33 mouse cellular contexts compared by ENCODE assay signal in genomic region chr5:13460182-13461001, GRCm38 (mm10).
DNase-seq lines count a peak whose midpoint lies in the region; ATAC-seq and TF ChIP-seq lines count a peak whose summit lies in the region.
"Had no signal": no experiment of that assay in that cellular context is flagged by ENCODE, and none has a peak within 500 bp of the region (broad histone marks: within the 10 kb centered on the region; RNA-seq: fewer than 3 reads in every experiment).

No protein-coding gene starts in this region.

- intact Hi-C loops in heart, postnatal 25 days (cut with DNase I), result no loop called here

- H3K9me3 ChIP-seq in kidney, embryonic 15.5 days (replicated peaks), result no peaks in the 10 kb centered on the region
- H3K9me3 ChIP-seq in MEL (replicated peaks; ENCODE audit: insufficient read depth, low read length), result no peaks in the 10 kb centered on the region
- no peaks in the 10 kb centered on the region for H3K9me3 ChIP-seq in midbrain, postnatal 0 days (ENCODE audit: low read length)
- H3K9me3 ChIP-seq: embryonic facial prominence, embryonic 12.5 days; heart, embryonic 13.5 days; hindbrain, embryonic 12.5 days; intestine, embryonic 15.5 days; midbrain, embryonic 10.5 days; midbrain, embryonic 15.5 days; neural tube, embryonic 13.5 days had no signal

- ATAC-seq in kidney, embryonic 15.5 days (replicated peaks; ENCODE audit: low FRiP score), result peak; percentile 76
- peak; percentile 56 for ATAC-seq in granulocyte monocyte progenitor cell, adult 5-6 weeks (replicated peaks; ENCODE audit: poor library complexity, severe bottlenecking)
- no peak for ATAC-seq in midbrain, postnatal 0 days (ENCODE audit: low FRiP score)
- ATAC-seq: hindbrain, postnatal 0 days; intestine, embryonic 15.5 days; midbrain, embryonic 15.5 days had no signal

- no peak for DNase-seq in kidney, postnatal 25 days
- DNase-seq in MEL (ENCODE audit: low read depth, low spot score), result peak; percentile 9
- DNase-seq in heart, postnatal 25 days (ENCODE audit: low spot score), result no peak
- DNase-seq in midbrain, postnatal 0 days (ENCODE audit: low spot score), result no peak
- DNase-seq in thymus, adult 18-20 months, result no peak
- DNase-seq: adrenal gland, postnatal 14 days; B cell, adult 2 months; cerebellum, adult 11 months; cerebellum, adult 9-10 months; cerebellum, postnatal 36 days; gastrocnemius, postnatal 36 days; heart, adult 2 months; heart, postnatal 14 days; kidney, adult 8-10 months; liver; lung, adult 2 months; lung, postnatal 10 days; right cerebral cortex, postnatal 4 days; thymus, adult 2 months; thymus, postnatal 36 days had no signal

- no peaks in the 10 kb centered on the region for H3K79me2 ChIP-seq in MEL (ENCODE audit: control insufficient read depth, insufficient read depth, low read length, poor library complexity)

- no peak overlapping the region for H3K9ac ChIP-seq in kidney, embryonic 15.5 days
- H3K9ac ChIP-seq in MEL (ENCODE audit: control insufficient read depth, low read depth, low read length, poor library complexity, severe bottlenecking), result no peak overlapping the region
- H3K9ac ChIP-seq in midbrain, postnatal 0 days (replicated peaks; ENCODE audit: low read length, poor library complexity, severe bottlenecking), result no peak overlapping the region
- H3K9ac ChIP-seq: embryonic facial prominence, embryonic 12.5 days; heart, embryonic 13.5 days; hindbrain, embryonic 12.5 days; intestine, embryonic 15.5 days; liver, embryonic 14.5 days; midbrain, embryonic 15.5 days; neural tube, embryonic 13.5 days had no signal

- 39% methylated on average over 1 of the region's 1 CpGs for WGBS in kidney, embryonic 15.5 days
- WGBS in midbrain, postnatal 0 days, result 92% methylated on average over 1 of the region's 1 CpGs

- 0 out of 2 replicates have a peak overlapping the region, but pooled peaks have one; percentile 22 for H3K27ac ChIP-seq in kidney, embryonic 15.5 days
- H3K27ac ChIP-seq in MEL (ENCODE audit: control insufficient read depth, low read depth, low read length), result no peak overlapping the region
- H3K27ac ChIP-seq in midbrain, postnatal 0 days (ENCODE audit: low read depth, low read length), result no peak overlapping the region
- H3K27ac ChIP-seq: embryonic facial prominence, embryonic 12.5 days; heart, adult 2 months; heart, embryonic 13.5 days; hindbrain, embryonic 12.5 days; hindbrain, postnatal 0 days; intestine, embryonic 15.5 days; liver, embryonic 14.5 days; macrophage; midbrain, embryonic 10.5 days; midbrain, embryonic 15.5 days; neural tube, embryonic 13.5 days; stomach, postnatal 0 days had no signal

- H3K36me3 ChIP-seq in kidney, embryonic 15.5 days, result no peaks in the 10 kb centered on the region
- H3K36me3 ChIP-seq in MEL (ENCODE audit: control insufficient read depth in 1 of 2, insufficient read depth in 2 of 2, low read length in 2 of 2), result no peaks in the 10 kb centered on the region
- H3K36me3 ChIP-seq in midbrain, postnatal 0 days (ENCODE audit: insufficient read depth, low read length), result no peaks in the 10 kb centered on the region
- H3K36me3 ChIP-seq: embryonic facial prominence, embryonic 12.5 days; hindbrain, embryonic 12.5 days; intestine, embryonic 15.5 days; midbrain, embryonic 10.5 days; midbrain, embryonic 15.5 days; neural tube, embryonic 13.5 days had no signal

- H3K4me3 ChIP-seq in kidney, embryonic 15.5 days (replicated peaks), result no peak overlapping the region
- H3K4me3 ChIP-seq in MEL (ENCODE audit: control insufficient read depth in 1 of 2, insufficient read depth in 1 of 2, low read depth in 2 of 2, low read length in 2 of 2), result no peak overlapping the region
- no peak overlapping the region for H3K4me3 ChIP-seq in midbrain, postnatal 0 days (ENCODE audit: low read depth, low read length)
- H3K4me3 ChIP-seq: embryonic facial prominence, embryonic 12.5 days; heart, adult 2 months; heart, embryonic 13.5 days; hindbrain, embryonic 12.5 days; intestine, embryonic 15.5 days; midbrain, embryonic 10.5 days; midbrain, embryonic 15.5 days; neural tube, embryonic 13.5 days had no signal

- no peaks in the 10 kb centered on the region for H3K4me1 ChIP-seq in kidney, embryonic 15.5 days
- no peaks in the 10 kb centered on the region for H3K4me1 ChIP-seq in MEL (ENCODE audit: control insufficient read depth in 1 of 2, insufficient read depth in 2 of 2, low read length in 2 of 2)
- no peaks in the 10 kb centered on the region for H3K4me1 ChIP-seq in midbrain, postnatal 0 days (ENCODE audit: insufficient read depth, low read length)
- H3K4me1 ChIP-seq: embryonic facial prominence, embryonic 12.5 days; heart, embryonic 13.5 days; hindbrain, embryonic 12.5 days; intestine, embryonic 15.5 days; midbrain, embryonic 10.5 days; midbrain, embryonic 15.5 days; neural tube, embryonic 13.5 days had no signal

- H3K27me3 ChIP-seq in kidney, embryonic 15.5 days, result no peaks in the 10 kb centered on the region
- H3K27me3 ChIP-seq in MEL (ENCODE audit: control insufficient read depth in 1 of 2, insufficient read depth in 2 of 2, low read length in 2 of 2), result no peaks in the 10 kb centered on the region
- no peaks in the 10 kb centered on the region for H3K27me3 ChIP-seq in midbrain, postnatal 0 days (ENCODE audit: insufficient read depth, low read length)
- H3K27me3 ChIP-seq: embryonic facial prominence, embryonic 12.5 days; heart, embryonic 13.5 days; hindbrain, embryonic 12.5 days; intestine, embryonic 15.5 days; midbrain, embryonic 15.5 days; neural tube, embryonic 13.5 days had no signal

- TF ChIP-seq POLR2A in MEL (IDR thresholded peaks at IDR 0.05; ENCODE audit: control insufficient read depth in 1 of 2, insufficient read depth in 1 of 2, low read depth in 1 of 2, low read length in 2 of 2, poor library complexity in 1 of 2), result no peak

- no peak for TF ChIP-seq EP300 in MEL (IDR thresholded peaks at IDR 0.05; ENCODE audit: low read depth in 1 of 2, low read length in 2 of 2)

- no peak overlapping the region for H3K4me2 ChIP-seq in kidney, embryonic 15.5 days
- H3K4me2 ChIP-seq in midbrain, postnatal 0 days (ENCODE audit: low read depth, low read length, poor library complexity, severe bottlenecking), result no peak overlapping the region
- H3K4me2 ChIP-seq: embryonic facial prominence, embryonic 12.5 days; heart, embryonic 13.5 days; hindbrain, embryonic 12.5 days; intestine, embryonic 15.5 days; midbrain, embryonic 15.5 days; neural tube, embryonic 13.5 days had no signal

- TF ChIP-seq CTCF in MEL (IDR thresholded peaks at IDR 0.05 in 2 of 3, conservative IDR thresholded peaks at IDR 0.05 in 1 of 3; ENCODE audit: control insufficient read depth in 1 of 3, insufficient read depth in 1 of 3, low read depth in 2 of 3, low read length in 3 of 3, poor library complexity in 1 of 3, severe bottlenecking in 1 of 3), result no peak
- TF ChIP-seq CTCF in midbrain, postnatal 0 days (IDR thresholded peaks at IDR 0.05), result no peak

- no peak for TF ChIP-seq RAD21 in MEL (IDR thresholded peaks at IDR 0.05; ENCODE audit: low read depth, low read length)

TF ChIP-seq in MEL, 35 proteins besides CTCF, POLR2A, EP300 and RAD21:
- TF ChIP-seq CHD2 (IDR thresholded peaks at IDR 0.05; ENCODE audit: low read length) (no peak), TAL1 (IDR thresholded peaks at IDR 0.05; ENCODE audit: low read length) (no peak), RCOR1 (IDR thresholded peaks at IDR 0.05; ENCODE audit: low read depth, low read length) (no peak), ETS1 (IDR thresholded peaks at IDR 0.05; ENCODE audit: low read depth, low read length) (no peak), TBP (IDR thresholded peaks at IDR 0.05; ENCODE audit: low read depth, low read length) (no peak), MYC (IDR thresholded peaks at IDR 0.05; ENCODE audit: low read depth, low read length) (no peak), JUND (IDR thresholded peaks at IDR 0.05; ENCODE audit: low read depth, low read length) (no peak), KAT2A (conservative IDR thresholded peaks at IDR 0.05; ENCODE audit: low read depth, low read length) (no peak), ZMIZ1 (IDR thresholded peaks at IDR 0.05; ENCODE audit: low read depth, low read length) (no peak), USF2 (IDR thresholded peaks at IDR 0.05; ENCODE audit: borderline replicate concordance in 1 of 2, insufficient read depth in 1 of 2, low read depth in 1 of 2, low read length in 2 of 2) (no peak), POLR2AphosphoS2 (IDR thresholded peaks at IDR 0.05; ENCODE audit: low read length) (no peak), MYB (IDR thresholded peaks at IDR 0.05; ENCODE audit: low read depth, low read length) (no peak), MAZ (IDR thresholded peaks at IDR 0.05; ENCODE audit: low read depth, low read length) (no peak), POLR2AphosphoS5 (IDR thresholded peaks at IDR 0.05; ENCODE audit: borderline replicate concordance, low read depth, low read length) (no peak), USF1 (IDR thresholded peaks at IDR 0.05; ENCODE audit: low read depth, low read length) (no peak), CHD1 (IDR thresholded peaks at IDR 0.05; ENCODE audit: low read depth, low read length) (no peak), GABPA (IDR thresholded peaks at IDR 0.05; ENCODE audit: low read depth, low read length) (no peak), NRF1 (IDR thresholded peaks at IDR 0.05; ENCODE audit: insufficient read depth, low read depth, low read length, poor library complexity, severe bottlenecking) (no peak), SIN3A (IDR thresholded peaks at IDR 0.05; ENCODE audit: low read length) (no peak), ELF1 (IDR thresholded peaks at IDR 0.05; ENCODE audit: low read depth, low read length) (no peak)
